Mouse (Mus musculus): ENCODE results near the gene Thsd4. TPM values are rescaled to one million over a fixed set of nuclear protein-coding genes. Genes with fewer than 3 reads are reported as not detected.

Gene Thsd4
- polyA plus RNA-seq, 1 experiment, result 2.6 TPM

GRCm38 (mm10) chr9:60521143-60521542 is 703 bp downstream of the Thsd4 start:
- no peak overlapping the region for H3K27ac ChIP-seq (ENCODE audit: insufficient read depth, low read length)
- H3K4me3 ChIP-seq (ENCODE audit: insufficient read depth, low read length), result no peak overlapping the region

DNA sequence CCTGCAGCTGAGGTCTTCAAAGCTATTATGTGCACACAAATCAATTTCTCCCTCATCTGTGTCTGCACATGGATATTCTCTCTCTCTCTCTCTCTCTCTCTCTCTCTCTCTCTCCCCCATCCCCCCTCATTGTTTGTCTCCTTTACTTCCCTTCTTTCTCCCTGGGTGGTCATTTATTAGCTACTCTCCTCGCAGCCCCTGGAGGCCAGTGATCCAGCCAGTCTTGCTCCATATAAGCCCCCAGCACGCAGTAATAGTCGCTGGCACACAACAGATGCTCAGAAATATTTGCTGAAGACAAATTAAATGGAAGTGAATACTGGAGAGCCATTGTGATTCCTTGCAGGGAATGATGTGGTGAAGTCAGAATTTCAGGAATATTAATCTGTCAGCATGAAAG is 2.2 kb downstream of the Thsd4 start:
- Histone ChIP-seq H3K4me3 (ENCODE audit: insufficient read depth, low read length) (no peak overlapping the region), H3K27ac (ENCODE audit: insufficient read depth, low read length) (no peak overlapping the region), H3K4me1 (ENCODE audit: control insufficient read depth, insufficient read depth, low read length) (no peaks in the 10 kb centered on the region)
- no peak for TF ChIP-seq CTCF (IDR thresholded peaks at IDR 0.05; ENCODE audit: extremely low read depth, insufficient read depth, low read length)
- no peak for TF ChIP-seq POLR2A (IDR thresholded peaks at IDR 0.05; ENCODE audit: extremely low read depth, insufficient read depth, low read length)

More at GRCm38 (mm10) chr9:60521143-60521542, 703 bp downstream of the Thsd4 start:
- no peak for TF ChIP-seq POLR2A (IDR thresholded peaks at IDR 0.05; ENCODE audit: extremely low read depth, insufficient read depth, low read length)
- TF ChIP-seq CTCF (IDR thresholded peaks at IDR 0.05; ENCODE audit: extremely low read depth, insufficient read depth, low read length), result no peak
- no peaks in the 10 kb centered on the region for H3K4me1 ChIP-seq (ENCODE audit: control insufficient read depth, insufficient read depth, low read length)

DNA sequence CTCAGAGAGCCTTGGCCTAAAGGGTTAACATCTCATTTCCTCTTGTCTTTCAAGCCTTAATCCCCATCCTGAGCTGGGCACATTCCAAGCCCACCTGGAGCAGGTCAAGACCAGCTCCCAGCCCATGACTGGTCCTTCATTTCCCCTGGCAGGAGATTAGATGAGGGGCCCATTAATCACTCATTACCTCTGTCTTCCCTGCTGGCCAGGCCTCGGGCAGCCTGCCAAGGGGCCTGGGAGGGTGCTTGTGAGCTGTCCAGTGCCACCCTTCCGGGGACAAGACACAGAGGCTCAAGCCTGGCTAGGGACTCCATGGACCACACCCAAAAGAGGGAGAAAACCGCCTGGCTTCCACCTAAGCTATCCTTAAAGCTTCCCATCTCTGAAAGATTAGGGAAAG is 3.6 kb downstream of the Thsd4 start:
- H3K4me3 ChIP-seq (ENCODE audit: insufficient read depth, low read length), result no peak overlapping the region
- H3K27ac ChIP-seq (ENCODE audit: insufficient read depth, low read length), result no peak overlapping the region
- no peaks in the 10 kb centered on the region for H3K4me1 ChIP-seq (ENCODE audit: control insufficient read depth, insufficient read depth, low read length)
- TF ChIP-seq CTCF (IDR thresholded peaks at IDR 0.05; ENCODE audit: extremely low read depth, insufficient read depth, low read length), result no peak
- no peak for TF ChIP-seq POLR2A (IDR thresholded peaks at IDR 0.05; ENCODE audit: extremely low read depth, insufficient read depth, low read length)

DNA sequence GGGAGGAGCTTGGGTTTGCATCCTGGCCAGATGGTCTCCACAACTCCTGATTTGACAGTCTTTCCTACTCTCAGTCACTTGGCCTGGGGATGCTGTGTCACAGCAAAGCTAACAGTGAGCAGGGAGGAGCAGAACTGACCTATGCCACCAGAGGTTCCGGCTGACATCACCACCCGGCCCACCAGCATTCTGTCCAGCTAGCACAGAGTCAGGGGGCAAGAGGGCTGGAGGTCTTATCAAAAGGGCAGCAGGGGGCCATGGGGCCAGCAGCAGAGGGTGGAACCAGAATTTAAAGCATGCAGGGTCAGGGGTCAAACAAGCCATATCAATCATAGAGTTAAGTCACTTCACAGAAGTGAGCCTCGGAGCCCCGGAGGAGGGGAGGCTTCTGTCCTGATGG is 4.7 kb downstream of the Thsd4 start:
- Histone ChIP-seq H3K4me3 (ENCODE audit: insufficient read depth, low read length) (no peak overlapping the region), H3K4me1 (ENCODE audit: control insufficient read depth, insufficient read depth, low read length) (no peaks in the 10 kb centered on the region), H3K27ac (ENCODE audit: insufficient read depth, low read length) (no peak overlapping the region)
- TF ChIP-seq POLR2A (IDR thresholded peaks at IDR 0.05; ENCODE audit: extremely low read depth, insufficient read depth, low read length) (no peak), CTCF (IDR thresholded peaks at IDR 0.05; ENCODE audit: extremely low read depth, insufficient read depth, low read length) (no peak)

DNA sequence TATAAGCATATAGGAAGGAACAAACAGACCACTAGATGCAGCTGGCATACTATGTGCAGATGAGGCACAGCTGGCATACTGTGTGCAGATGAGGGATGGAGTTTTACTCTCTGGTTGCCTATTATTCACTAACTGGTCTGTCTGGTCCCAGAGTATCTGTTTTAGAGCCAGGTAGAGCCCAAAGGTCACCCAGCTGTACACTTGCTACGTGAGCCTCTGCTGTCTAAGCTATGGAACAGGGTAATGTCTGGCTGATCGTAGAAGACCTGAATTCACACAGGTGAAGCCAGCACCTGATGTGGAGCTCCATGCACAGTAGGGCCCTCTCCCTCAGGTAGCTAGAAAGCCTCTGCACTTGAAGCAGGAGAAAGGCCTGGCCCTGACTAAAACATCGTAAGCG is 5.5 kb downstream of the Thsd4 start:
- Histone ChIP-seq H3K4me1 (ENCODE audit: control insufficient read depth, insufficient read depth, low read length) (no peaks in the 10 kb centered on the region), H3K4me3 (ENCODE audit: insufficient read depth, low read length) (no peak overlapping the region), H3K27ac (ENCODE audit: insufficient read depth, low read length) (no peak overlapping the region)
- TF ChIP-seq CTCF (IDR thresholded peaks at IDR 0.05; ENCODE audit: extremely low read depth, insufficient read depth, low read length) (no peak), POLR2A (IDR thresholded peaks at IDR 0.05; ENCODE audit: extremely low read depth, insufficient read depth, low read length) (no peak)

DNA sequence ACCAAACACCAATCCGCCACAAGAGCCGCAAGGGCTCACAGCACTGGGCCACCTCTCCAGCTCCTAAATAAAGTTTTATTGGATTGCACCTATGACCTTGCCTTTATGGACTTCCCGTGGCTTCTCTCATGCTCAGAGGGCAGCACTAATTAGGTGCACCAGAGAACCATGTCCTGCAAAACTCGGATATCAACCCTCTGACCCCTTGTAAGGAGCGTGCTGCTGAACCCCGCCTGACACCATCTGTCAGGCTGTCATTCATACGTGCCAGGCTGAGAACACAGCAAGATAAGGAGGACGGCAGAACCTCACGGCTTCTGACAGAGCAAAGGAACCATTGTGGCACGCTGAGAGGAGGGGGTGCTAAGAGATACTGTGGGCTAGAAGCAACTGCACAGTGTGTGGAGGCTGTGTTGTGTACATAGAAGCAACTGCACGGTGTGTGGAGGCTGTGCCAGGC is 8.5 kb downstream of the Thsd4 start:
- H3K27ac ChIP-seq (ENCODE audit: insufficient read depth, low read length), result no peak overlapping the region
- H3K4me1 ChIP-seq (ENCODE audit: control insufficient read depth, insufficient read depth, low read length), result no peaks in the 10 kb centered on the region
- TF ChIP-seq POLR2A (IDR thresholded peaks at IDR 0.05; ENCODE audit: extremely low read depth, insufficient read depth, low read length) (no peak), CTCF (IDR thresholded peaks at IDR 0.05; ENCODE audit: extremely low read depth, insufficient read depth, low read length) (no peak)
- no peak overlapping the region for H3K4me3 ChIP-seq (ENCODE audit: insufficient read depth, low read length)

DNA sequence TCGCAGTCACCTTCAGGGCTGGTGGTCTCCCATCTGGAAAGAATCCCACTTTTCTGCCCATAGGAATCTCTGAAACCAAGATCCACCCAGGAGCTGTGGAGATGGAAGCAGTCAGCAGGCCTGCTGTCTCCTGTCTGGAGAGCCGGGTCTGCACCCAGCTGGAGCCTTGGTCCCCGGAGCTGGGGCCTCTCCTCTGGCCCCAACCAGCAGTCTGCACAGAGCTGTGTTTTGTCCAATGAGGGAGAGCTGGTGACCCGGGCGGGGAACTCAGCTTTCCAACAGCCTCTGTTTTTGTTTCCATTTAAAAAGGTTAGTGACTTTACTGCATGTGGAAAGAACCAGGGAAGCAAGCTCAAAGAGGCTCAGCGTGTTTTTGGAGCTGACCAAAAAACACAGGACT is 11.0 kb downstream of the Thsd4 start:
- Histone ChIP-seq H3K27ac (ENCODE audit: insufficient read depth, low read length) (no peak overlapping the region), H3K4me3 (ENCODE audit: insufficient read depth, low read length) (no peak overlapping the region), H3K4me1 (ENCODE audit: control insufficient read depth, insufficient read depth, low read length) (no peaks in the 10 kb centered on the region)
- TF ChIP-seq CTCF (IDR thresholded peaks at IDR 0.05; ENCODE audit: extremely low read depth, insufficient read depth, low read length) (no peak), POLR2A (IDR thresholded peaks at IDR 0.05; ENCODE audit: extremely low read depth, insufficient read depth, low read length) (no peak)

GRCm38 (mm10) chr9:60506136-60506535 is 15.7 kb downstream of the Thsd4 start:
- H3K4me3 ChIP-seq (ENCODE audit: insufficient read depth, low read length), result no peak overlapping the region
- H3K27ac ChIP-seq (ENCODE audit: insufficient read depth, low read length), result no peak overlapping the region
- no peak for TF ChIP-seq POLR2A (IDR thresholded peaks at IDR 0.05; ENCODE audit: extremely low read depth, insufficient read depth, low read length)
- no peak for TF ChIP-seq CTCF (IDR thresholded peaks at IDR 0.05; ENCODE audit: extremely low read depth, insufficient read depth, low read length)
- H3K4me1 ChIP-seq (ENCODE audit: control insufficient read depth, insufficient read depth, low read length), result no peaks in the 10 kb centered on the region

DNA sequence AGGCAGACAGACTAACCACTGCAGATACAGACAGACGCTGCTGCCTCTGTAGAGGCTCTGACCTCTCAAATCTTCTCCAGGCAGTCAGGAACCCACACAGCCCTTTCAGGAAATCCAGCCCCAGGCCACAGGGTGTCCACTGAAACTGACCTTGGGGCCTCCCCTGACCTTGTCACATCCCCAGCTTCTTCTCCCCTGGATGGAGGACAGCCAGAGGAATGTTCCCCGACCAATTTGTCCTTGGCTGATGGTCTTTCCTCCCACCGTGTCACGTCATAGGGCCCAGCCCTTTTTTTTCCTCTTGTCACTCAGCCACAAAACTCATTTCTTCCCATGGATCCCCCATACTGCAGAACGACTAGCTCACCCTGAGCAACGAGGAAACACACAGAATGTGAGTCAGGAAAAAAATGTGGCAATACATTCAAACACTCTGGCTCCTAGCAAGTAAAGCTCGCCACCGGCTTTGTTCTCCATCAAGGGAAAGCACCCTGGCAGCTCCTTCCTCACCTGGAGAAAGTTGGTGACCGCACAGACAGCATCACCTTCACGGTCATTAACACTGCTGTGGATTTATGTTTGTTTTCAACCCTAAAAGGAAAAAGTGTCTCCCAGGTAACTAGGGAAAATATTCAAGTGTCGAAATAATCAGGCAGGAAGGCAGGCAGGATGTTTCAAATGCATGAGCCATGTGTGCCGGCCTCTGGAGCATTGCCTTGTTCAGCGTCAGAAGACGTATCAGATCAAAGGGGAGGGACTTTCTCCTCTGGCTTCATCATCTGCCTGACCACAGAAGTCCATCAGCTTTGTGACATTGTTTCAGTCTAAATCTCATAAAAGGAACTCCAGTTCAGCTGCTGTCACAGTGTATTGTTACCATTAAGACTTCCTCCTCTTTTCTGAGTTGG is 17.2 kb downstream of the Thsd4 start:
- H3K4me3 ChIP-seq (ENCODE audit: insufficient read depth, low read length), result no peak overlapping the region
- TF ChIP-seq POLR2A (IDR thresholded peaks at IDR 0.05; ENCODE audit: extremely low read depth, insufficient read depth, low read length) (no peak), CTCF (IDR thresholded peaks at IDR 0.05; ENCODE audit: extremely low read depth, insufficient read depth, low read length) (no peak)
- no peak overlapping the region for H3K27ac ChIP-seq (ENCODE audit: insufficient read depth, low read length)

GRCm38 (mm10) chr9:60502220-60502619 is 19.6 kb downstream of the Thsd4 start:
- TF ChIP-seq CTCF (IDR thresholded peaks at IDR 0.05; ENCODE audit: extremely low read depth, insufficient read depth, low read length) (no peak), POLR2A (IDR thresholded peaks at IDR 0.05; ENCODE audit: extremely low read depth, insufficient read depth, low read length) (no peak)
- Histone ChIP-seq H3K4me1 (ENCODE audit: control insufficient read depth, insufficient read depth, low read length) (no peaks in the 10 kb centered on the region), H3K27ac (ENCODE audit: insufficient read depth, low read length) (no peak overlapping the region), H3K4me3 (ENCODE audit: insufficient read depth, low read length) (no peak overlapping the region)

More for the DNA sequence above, 17.2 kb downstream of the Thsd4 start:
- H3K4me1 ChIP-seq (ENCODE audit: control insufficient read depth, insufficient read depth, low read length), result no peaks in the 10 kb centered on the region

All from cortical plate, adult 2 months (tissue).